Mouse (Mus musculus) lung, embryonic 14.5 days (tissue): ENCODE results near the gene Prss30. TPM values are rescaled to one million over a fixed set of nuclear protein-coding genes. Genes with fewer than 3 reads are reported as not detected.
A peak's percentile ranks its signal among the peaks of the same experiment; 100 is the strongest.

Source experiments
- ATAC-seq: fragments of 200-750 bp; cut with Nextera tagmentation; 2 replicates; pipeline ENCODE4 v1.8.0; 2017; ENCODE audit warnings: mild to moderate bottlenecking, moderate TSS enrichment, moderate library complexity; ENCODE audit not compliant: insufficient read depth
- DNase-seq: peaks from one replicate; pipeline ENCODE4 v3.0.0-alpha.2; 2015
- H3K27ac ChIP-seq: fragments of 300-500 bp; sonication (generic); 2 replicates; pipeline ENCODE4 v1.5.1; 2014; ENCODE audit warnings: low read depth, mild to moderate bottlenecking, moderate library complexity
- H3K27me3 ChIP-seq: fragments of 300-500 bp; sonication (generic); 2 replicates; pipeline ENCODE4 v1.6.1; 2014; ENCODE audit warnings: low read length, control low read depth; ENCODE audit not compliant: insufficient read depth
- H3K36me3 ChIP-seq: fragments of 300-500 bp; sonication (generic); 2 replicates; pipeline ENCODE4 v1.6.1; 2014; ENCODE audit warnings: control low read depth; ENCODE audit not compliant: insufficient read depth
- H3K4me1 ChIP-seq: fragments of 300-500 bp; sonication (generic); 2 replicates; pipeline ENCODE4 v1.6.1; 2014; ENCODE audit warnings: antibody characterized with exemption, control low read depth; ENCODE audit not compliant: insufficient read depth
- H3K4me2 ChIP-seq: fragments of 300-500 bp; sonication (generic); 2 replicates; pipeline ENCODE4 v1.6.1; 2014; ENCODE audit warnings: mild to moderate bottlenecking
- H3K4me3 ChIP-seq: fragments of 300-500 bp; sonication (generic); 2 replicates; pipeline ENCODE4 v1.5.1; 2014; ENCODE audit warnings: low read depth, low read length
- H3K9ac ChIP-seq: fragments of 300-500 bp; sonication (generic); 2 replicates; pipeline ENCODE4 v1.6.1; 2014
- H3K9me3 ChIP-seq: fragments of 300-500 bp; sonication (generic); 2 replicates; pipeline ENCODE4 v1.6.1; 2016; ENCODE audit warnings: low read depth, low read length, control low read depth
- CTCF ChIP-seq: IDR thresholded peaks from 2 replicates; pipeline ENCODE4 v1.5.1; 2016; ENCODE audit warnings: antibody characterized with exemption, low read depth
- WGBS: fragments of 180-500 bp; shearing (Covaris S2); extraction: QIAGEN DNeasy Blood & Tissue Kit; methylation state at CpG from one replicate; pipeline ENCODE4 v1.1.7; 2014; 5-methylcytosine and 5-hydroxymethylcytosine counted together
- polyA plus RNA-seq: library from polyadenylated mRNA; unstranded; fragments of >200 nt; fragmentation: Nextera tagmentation; extraction: Ambion mirVana; gene quantifications from 2 replicates; pipeline ENCODE4 v1.2.1, GENCODE M21; 2014

Gene Prss30
- 0.20 TPM in 1 of 2 replicates, not detected in the other for polyA plus RNA-seq

DNA sequence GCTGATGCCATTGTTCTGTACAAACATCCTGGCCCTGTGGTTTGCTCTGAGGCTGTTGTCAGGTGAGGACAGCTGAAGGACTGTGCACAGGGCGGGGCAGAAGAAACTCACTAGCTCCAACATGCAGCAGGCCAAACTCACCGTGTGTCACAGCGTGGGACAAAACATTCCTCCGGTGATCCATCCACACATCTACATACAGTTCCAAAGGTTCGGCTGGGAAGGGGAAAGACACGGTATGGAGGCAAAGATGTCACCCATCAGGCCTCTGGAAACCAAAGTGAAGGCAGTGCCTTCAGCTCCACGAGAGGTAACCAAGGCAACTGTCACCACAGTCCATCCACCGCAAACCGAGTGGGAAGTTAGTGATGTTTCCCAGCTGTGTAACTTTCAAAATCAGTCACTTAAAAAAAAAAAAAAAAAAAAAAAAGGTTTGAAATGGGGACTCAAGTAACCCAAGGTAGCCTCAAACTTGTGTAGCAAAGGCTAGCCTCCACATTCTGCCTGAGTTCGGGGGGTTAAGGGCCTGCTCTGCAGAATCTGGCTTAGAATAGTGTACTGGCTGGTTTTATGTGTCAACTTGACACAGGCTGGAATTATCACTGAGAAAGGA is at the start of gene Prss30:
Gene Prss30 (minus strand): TSS at position 270 of the 613 bp plus-strand sequence.
- WGBS, result 44% methylated on average over 10 of the region's 10 CpGs
- H3K9me3 ChIP-seq, result no peaks in the 10 kb centered on the region
- H3K4me1 ChIP-seq, result no peaks in the 10 kb centered on the region
- no peak for ATAC-seq
- H3K4me2 ChIP-seq, result no peak within 1 kb of the TSS
- TF ChIP-seq CTCF, result no peak
- H3K9ac ChIP-seq, result no peak within 1 kb of the TSS
- no peak within 1 kb of the TSS for H3K4me3 ChIP-seq
- H3K27ac ChIP-seq, result no peak within 1 kb of the TSS
- DNase-seq, result peak; percentile 30
- no peaks in the 10 kb centered on the region for H3K27me3 ChIP-seq
- no peaks in the 10 kb centered on the region for H3K36me3 ChIP-seq

DNA sequence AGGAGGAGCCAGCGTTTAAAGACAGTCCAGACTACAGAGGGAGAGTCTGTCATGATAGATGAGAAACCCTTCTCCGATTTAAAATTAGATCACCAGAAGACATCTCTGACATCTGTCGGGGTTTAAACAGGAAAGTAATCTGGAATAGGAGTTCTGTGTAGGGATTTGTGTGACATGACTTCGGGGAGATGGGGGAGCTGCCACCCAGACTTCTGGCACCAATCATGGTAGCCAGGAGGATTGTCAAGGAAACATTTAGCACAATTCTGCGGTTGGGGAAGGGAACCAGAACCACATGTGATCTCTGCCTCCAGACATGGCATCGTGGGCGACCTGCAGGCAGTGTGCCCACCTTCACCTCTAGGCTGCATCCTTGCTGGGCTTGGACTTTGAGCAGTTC is 49.1 kb upstream of the Prss30 start:
- DNase-seq (no peak), ATAC-seq (no peak)
- H3K36me3 ChIP-seq, result no peaks in the 10 kb centered on the region
- H3K27ac ChIP-seq, result no peak overlapping the region
- H3K4me3 ChIP-seq, result no peak overlapping the region
- no peak for TF ChIP-seq CTCF
- no peak overlapping the region for H3K9ac ChIP-seq
- H3K4me2 ChIP-seq, result no peak overlapping the region
- WGBS, result 77% methylated on average over 7 of the region's 7 CpGs
- H3K27me3 ChIP-seq, result no peaks in the 10 kb centered on the region
- no peaks in the 10 kb centered on the region for H3K4me1 ChIP-seq
- H3K9me3 ChIP-seq, result no peaks in the 10 kb centered on the region

- WGBS, result 37% methylated on average over 5 of the region's 5 CpGs
- H3K27ac ChIP-seq, result peak overlapping the region; percentile 92
- H3K4me2 ChIP-seq, result peak overlapping the region; percentile 40
- H3K9ac ChIP-seq, result no peak overlapping the region
- H3K9me3 ChIP-seq, result no peaks in the 10 kb centered on the region
- ATAC-seq, result peak; percentile 67
- TF ChIP-seq CTCF, result no peak
- no peaks in the 10 kb centered on the region for H3K36me3 ChIP-seq
- no peak overlapping the region for H3K4me3 ChIP-seq
- H3K4me1 ChIP-seq, result peaks cover 15% of the 10 kb centered on the region; the same call in 1 of the 2 replicates
- DNase-seq, result peak; percentile 69
- H3K27me3 ChIP-seq, result no peaks in the 10 kb centered on the region
These were observed 41.2 kb upstream of the Prss30 start for GRCm38 (mm10) chr17:24021375-24022199.

DNA sequence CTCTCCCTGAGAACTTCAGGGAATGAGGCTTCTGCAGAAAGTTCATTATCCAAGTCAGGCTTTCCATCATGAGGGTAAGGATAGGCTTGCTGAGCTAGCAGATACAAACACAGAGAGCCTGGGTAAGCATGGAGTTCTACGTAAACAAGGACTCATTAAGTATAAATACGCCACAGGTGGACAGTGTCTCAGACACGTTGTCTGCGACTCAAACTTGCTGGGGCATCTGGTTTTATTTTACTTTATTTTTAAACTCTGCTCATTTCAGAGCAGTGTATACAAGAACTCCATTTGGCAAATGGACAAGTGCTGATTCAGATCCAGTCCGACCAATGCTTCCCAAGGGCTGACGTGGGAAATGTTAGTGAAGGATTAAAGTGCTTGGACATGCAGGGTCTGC is 40.3 kb upstream of the Prss30 start:
- DNase-seq, result peak; percentile 97
- H3K4me3 ChIP-seq, result no peak overlapping the region
- WGBS, result 28% methylated on average over 6 of the region's 6 CpGs
- peak; percentile 92 for ATAC-seq
- no peaks in the 10 kb centered on the region for H3K9me3 ChIP-seq
- peak overlapping the region; percentile 40 for H3K4me2 ChIP-seq
- TF ChIP-seq CTCF, result no peak
- peaks cover 15% of the 10 kb centered on the region; the same call in 1 of the 2 replicates for H3K4me1 ChIP-seq
- H3K36me3 ChIP-seq, result no peaks in the 10 kb centered on the region
- H3K9ac ChIP-seq, result no peak overlapping the region
- no peaks in the 10 kb centered on the region for H3K27me3 ChIP-seq
- H3K27ac ChIP-seq, result peak overlapping the region; percentile 92

- H3K4me2 ChIP-seq, result no peak overlapping the region
- no peak overlapping the region for H3K9ac ChIP-seq
- peak; percentile 64 for TF ChIP-seq CTCF
- DNase-seq (peak; percentile 40), ATAC-seq (no peak)
- no peak overlapping the region for H3K4me3 ChIP-seq
- no peaks in the 10 kb centered on the region for H3K27me3 ChIP-seq
- no peaks in the 10 kb centered on the region for H3K36me3 ChIP-seq
- H3K27ac ChIP-seq, result no peak overlapping the region
- WGBS, result 38% methylated on average over 14 of the region's 14 CpGs
- no peaks in the 10 kb centered on the region for H3K9me3 ChIP-seq
- H3K4me1 ChIP-seq, result peaks cover 6% of the 10 kb centered on the region; the same call in 1 of the 2 replicates
These were observed 35.4 kb upstream of the Prss30 start for GRCm38 (mm10) chr17:24015727-24016126.

DNA sequence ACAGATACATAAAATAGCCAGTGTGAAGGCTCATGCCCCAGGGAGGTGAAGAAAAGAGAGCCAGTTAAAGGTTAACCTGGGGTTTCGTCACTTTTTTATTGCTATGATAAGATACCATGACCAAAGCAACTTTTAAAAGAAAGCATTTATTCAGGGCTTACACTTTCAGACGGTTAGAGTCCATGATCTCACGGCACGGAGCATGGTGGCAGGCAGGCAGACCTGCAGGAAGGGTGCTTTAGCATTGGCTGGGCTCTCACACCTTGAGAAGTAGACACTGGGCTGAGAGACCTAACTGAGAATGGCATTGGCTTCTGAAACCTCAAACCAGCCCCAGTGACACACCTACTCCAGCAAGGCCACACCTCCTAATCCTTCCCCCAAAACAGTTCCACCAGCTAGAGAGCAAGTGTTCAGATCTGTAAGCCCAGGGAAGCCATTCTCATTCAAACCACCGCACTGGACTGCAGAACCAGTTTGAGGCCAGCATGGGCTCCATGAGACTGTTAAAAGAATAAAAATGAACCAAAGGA is 34.1 kb upstream of the Prss30 start:
- Histone ChIP-seq H3K36me3 (no peaks in the 10 kb centered on the region), H3K4me2 (no peak overlapping the region), H3K4me3 (no peak overlapping the region), H3K9me3 (no peaks in the 10 kb centered on the region), H3K9ac (no peak overlapping the region), H3K27me3 (no peaks in the 10 kb centered on the region), H3K27ac (no peak overlapping the region), H3K4me1 (no peaks in the 10 kb centered on the region)
- no peak for TF ChIP-seq CTCF
- DNase-seq (no peak), ATAC-seq (no peak)
- 76% methylated on average over 5 of the region's 5 CpGs for WGBS

GRCm38 (mm10) chr17:24012921-24013320 is 32.6 kb upstream of the Prss30 start:
- Histone ChIP-seq H3K4me3 (no peak overlapping the region), H3K9me3 (no peaks in the 10 kb centered on the region), H3K4me2 (no peak overlapping the region), H3K36me3 (no peaks in the 10 kb centered on the region), H3K27ac (no peak overlapping the region), H3K9ac (no peak overlapping the region), H3K4me1 (no peaks in the 10 kb centered on the region), H3K27me3 (no peaks in the 10 kb centered on the region)
- DNase-seq (no peak), ATAC-seq (no peak)
- WGBS, result 80% methylated on average over 2 of the region's 2 CpGs
- no peak for TF ChIP-seq CTCF
